Mouse (Mus musculus) right cerebral cortex, adult 18-20 months (tissue): ENCODE measurements at regions not wholly inside any gene's neighbourhood (a gene's known extent, or its start where the extent isn't known, plus 50 kb on each side); places are given as distances from the start of the nearest gene placed in this dataset.

Experiments used
- DNase-seq: peaks from one replicate; pipeline ENCODE4 v3.0.0; 2022; ENCODE audit warnings: mixed read lengths

DNA sequence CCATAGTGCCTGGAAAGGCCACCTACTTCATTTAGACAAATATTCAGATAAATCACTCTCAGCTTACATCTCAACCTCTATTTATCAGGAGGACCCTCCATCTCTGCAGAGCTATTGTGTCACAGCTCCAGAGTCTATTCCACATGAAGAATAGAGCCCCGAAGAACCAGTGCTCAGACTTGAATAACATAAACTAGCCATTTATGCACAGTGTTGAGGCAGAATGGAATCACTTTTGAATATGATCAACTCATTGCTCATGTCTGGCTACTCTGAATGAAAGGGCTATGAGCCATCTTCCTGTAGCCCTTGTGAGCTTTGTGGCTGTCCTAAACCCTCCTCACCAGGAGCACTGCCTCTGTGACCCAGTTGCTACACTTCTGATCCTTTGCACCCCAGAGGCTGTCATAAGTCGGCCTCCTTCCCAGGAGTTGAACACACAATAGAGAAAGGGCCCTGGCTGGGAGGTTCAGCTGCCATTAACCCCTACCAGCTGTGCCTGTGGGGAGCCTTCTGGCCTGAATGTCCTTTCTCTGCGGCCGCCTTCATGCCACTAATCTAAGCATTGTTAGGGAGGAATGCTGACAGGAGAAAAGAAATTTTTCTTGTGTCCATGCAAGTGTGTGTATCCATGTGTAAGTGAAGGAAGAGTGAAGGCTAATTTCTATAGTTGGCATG lies 195.5 kb upstream of the Sp8 start:
- DNase-seq = no peak

DNA sequence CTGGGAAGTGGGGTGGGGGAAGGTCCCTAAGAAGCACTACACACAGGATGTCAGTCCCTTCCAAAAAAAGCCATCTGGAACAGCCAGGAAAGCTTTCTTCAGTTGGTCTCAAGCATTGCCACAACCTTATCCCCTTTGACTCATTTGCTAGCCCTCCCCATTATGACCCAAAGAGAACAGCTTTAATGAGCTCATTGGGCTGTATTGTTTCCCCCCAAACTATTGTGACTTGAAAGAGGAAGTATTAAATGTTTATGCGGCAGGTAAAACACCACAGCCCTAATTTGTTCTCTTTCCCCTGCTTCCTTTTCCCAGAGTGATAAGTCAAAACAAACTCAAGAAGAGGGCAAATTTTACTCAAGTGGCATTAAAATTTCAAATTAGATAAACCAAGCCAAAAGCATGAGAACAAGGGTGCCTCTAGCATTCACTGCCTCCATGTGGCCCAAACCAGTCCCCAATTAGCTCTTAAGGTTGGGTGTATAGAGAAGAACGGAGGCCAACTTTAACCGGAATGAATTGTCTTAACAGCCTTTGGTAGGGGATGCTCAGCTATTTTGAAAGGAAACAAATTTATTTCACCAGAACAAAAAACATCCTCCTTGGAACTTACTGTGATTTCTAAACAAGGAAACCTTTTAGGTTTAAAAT lies 196.7 kb upstream of the Sp8 start:
- no peak for DNase-seq

DNA sequence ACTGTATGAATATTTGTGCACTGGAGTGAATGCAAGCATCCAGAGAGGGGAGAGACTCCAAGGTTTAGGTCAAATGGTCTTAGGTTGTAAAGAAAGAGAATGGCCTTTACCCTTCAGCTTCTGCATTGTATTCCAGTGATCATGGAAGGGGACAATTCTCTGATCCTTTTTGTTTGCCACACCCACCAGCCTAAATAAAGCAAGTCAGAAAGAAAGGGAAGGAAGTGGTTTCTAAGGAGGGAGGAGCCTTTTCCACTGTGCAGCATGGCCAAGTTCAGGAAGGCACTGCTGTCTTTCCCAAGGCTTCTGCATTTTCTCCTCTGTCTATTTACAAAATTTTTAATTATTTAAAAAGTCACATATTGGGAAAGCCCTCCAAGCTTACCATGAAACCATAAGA lies 197.5 kb upstream of the Sp8 start:
- no peak for DNase-seq

DNA sequence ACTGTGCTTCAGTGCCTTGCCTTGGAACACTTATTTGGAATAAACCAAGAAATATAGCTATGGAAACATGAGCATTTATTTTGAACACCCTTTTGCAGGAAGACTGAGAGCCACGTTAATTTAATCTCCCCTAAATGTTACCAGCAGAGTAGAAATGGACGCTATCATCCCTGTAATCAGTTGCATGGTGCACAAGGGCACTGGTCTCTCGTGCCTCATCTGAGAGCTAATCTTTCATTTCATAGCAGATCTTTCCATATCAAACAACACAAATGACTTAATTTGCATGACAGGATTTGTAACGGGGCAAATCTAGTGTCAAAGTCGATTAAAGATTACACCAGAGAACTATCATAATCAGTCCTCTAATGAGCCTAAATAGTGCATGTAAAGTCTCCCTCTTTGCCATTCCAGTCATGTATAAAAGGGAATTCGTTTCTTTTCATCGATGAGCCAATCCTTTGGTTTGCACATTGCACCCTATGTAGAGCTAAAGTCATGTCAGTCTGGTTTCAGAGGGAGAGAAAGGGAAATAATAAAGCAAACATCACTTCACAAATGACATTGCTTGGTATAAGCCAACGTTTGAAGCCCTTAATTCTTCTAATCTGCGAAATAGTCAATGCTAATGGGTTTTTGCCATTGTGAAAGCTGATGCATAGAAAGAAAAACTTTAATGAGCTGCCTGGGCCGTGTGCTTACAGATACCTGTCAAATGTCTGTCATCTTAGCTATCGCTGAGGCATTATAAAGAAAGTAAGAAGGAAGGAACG lies 198.7 kb upstream of the Sp8 start:
- no peak for DNase-seq

DNA sequence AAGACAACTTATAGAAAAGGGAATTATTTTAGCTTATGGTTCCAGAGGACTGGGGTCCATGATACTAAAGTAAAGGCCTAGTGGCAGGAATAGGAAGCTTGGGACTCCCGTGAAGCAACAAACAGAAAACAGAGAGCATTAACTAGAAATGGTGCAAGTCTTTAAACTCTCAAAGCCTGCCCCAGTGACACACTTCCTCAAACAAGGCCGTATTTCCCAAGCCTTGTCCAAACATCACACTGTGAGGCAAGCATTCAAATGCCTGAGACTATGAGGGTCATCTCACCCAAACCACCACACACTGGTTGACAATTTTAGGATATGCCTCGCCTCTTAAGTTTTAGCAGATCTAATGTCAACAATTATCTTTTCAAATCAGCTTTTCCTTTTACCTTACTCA lies 205.2 kb upstream of the Sp8 start:
- no peak for DNase-seq

DNA sequence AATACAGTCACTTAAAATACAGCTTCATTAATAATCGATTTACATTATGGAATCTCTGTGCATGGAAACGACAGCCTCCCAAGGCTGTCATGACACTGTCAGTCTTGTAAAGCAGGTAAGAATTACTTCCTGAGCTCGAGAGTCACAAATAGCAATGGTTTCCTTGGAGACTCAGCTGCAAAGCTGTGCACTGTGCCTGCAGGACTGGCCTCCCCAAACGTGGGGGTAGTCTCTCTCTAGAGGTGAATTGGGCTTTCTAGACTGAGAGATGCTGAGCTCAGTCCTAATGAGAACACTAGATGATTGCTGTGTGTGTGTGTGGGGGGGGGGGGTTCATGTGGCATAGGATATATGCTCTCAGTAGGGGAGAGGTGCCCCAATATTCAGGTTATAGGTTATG lies 208.9 kb upstream of the Sp8 start:
- DNase-seq = no peak

DNA sequence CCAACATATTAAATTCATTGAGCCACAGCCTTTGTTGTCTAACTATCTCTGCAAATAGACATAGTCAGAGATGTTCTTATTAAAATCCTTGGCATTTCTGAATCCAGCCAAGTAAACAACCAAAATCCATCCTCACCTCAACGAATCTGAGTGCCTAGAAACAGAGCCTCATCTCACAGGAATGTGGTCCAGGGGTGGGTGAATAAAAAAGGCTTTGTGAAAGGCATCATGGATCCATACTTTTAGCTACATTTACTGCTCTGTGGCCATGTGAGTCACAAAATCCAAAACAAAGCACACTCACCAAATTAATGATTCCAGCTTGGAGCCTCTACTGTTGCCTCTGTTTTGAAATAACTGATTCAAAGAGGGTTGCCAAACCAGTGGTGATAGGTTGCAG lies 210.7 kb upstream of the Sp8 start:
- DNase-seq = no peak

DNA sequence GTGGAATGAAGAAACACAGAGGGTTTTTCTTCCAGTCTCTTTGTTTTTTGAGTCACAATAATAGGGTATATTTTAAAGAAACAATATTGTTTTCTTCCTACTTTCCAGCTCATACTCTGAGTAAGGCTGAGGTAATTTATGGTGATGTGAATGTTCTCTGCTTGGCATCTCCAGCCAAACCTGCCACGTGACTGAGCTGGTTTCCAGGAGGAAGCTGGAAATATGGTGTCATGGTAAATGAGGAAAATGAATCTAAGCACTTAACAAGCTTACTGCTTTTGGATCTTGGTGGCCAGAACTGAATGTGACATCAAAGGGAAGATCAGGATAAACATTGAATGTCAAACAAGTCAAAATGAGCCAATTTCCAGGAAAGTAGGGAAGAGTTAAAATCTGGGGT lies 215.8 kb upstream of the Sp8 start:
- DNase-seq = no peak

DNA sequence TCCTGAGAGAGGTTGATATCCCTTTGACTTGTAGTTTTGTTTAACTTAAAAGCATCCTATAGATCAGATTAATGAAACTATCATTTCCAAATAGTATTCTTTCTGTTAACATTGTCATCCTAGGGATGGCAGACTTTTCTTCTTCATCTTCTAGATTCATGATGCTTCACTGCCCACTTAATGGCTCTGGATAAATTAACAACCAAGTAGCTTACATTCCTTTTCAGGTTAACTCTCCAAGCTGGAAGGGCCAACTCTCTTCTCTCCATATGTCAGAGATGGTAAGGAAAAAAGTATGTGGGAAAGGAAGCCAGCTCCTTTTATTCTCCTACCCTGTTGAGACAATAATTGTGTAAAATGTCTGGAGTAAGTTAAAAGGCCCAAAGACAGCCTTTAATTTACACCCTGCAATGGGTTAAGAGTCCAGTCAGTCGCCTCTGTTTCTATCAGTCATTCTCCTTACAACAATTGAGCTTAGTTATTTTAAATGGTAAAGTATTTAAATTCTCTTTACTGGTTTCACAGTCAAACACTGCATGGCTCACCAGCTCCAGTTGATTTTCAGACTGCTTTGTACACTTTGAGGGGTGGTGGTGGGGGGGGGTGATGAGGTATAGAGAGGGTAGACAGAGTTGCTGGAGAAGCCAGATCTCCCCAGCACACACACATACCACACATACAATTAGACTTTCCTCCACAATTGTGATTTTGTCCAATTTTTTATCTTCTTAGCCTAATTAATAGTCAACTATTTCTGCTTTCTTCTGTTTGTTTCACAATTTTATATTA lies 224.2 kb upstream of the Sp8 start:
- no peak for DNase-seq

DNA sequence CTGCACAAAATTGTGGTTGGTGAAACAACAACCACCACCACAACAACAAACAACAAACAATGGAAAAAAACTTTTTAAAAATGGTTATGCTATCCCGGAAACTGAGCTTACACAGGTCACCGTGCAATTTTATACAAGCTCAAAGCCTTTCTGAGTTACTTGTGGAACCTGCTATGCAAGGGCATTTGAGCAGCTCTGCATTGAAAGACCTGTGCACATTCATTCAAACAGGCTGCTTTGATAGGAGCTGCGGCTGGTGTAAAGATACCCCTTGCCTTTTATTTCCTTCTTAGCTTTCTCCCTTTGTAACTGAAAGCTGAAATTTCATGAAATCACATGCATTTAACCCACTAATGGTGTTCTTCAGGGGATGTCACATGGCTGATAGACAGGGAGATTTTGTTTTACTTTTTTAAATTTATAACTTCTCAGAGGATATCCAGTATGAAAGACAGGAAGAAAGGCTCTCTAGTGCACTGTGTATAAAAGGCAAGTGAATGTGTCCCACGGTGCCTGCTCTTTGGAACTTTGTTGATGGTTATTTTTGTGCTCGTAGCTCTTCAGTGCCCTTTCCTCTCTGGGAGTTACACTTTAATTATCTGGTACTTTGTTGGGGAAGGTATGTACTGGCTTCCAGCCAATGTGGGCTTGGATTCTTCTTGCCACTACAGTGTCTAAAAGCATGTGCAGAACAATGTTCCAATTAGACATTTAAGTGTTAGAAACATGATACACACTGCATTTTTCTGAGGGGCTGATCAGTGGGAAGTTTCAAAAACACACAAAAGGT lies 225.1 kb upstream of the Sp8 start:
- no peak for DNase-seq

DNA sequence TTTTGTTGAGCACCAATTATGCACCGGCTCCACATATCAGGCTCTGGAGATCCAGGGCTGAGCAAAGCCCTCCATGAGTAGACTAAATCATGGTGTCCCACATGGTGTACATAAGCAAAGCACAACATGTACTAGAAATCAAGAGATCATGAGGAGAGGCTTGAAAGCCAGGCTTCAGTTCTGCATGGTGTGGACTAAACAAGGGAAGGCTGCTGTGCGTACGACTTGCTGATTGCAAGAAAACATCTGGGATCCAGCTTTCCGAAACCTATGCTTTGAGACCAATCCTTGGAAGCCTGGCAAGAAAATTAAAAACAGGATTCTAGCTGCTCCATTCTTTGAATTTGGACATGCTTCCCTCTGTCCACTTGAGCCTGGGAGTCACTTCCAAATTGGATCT lies 249.1 kb upstream of the Sp8 start:
- no peak for DNase-seq

DNA sequence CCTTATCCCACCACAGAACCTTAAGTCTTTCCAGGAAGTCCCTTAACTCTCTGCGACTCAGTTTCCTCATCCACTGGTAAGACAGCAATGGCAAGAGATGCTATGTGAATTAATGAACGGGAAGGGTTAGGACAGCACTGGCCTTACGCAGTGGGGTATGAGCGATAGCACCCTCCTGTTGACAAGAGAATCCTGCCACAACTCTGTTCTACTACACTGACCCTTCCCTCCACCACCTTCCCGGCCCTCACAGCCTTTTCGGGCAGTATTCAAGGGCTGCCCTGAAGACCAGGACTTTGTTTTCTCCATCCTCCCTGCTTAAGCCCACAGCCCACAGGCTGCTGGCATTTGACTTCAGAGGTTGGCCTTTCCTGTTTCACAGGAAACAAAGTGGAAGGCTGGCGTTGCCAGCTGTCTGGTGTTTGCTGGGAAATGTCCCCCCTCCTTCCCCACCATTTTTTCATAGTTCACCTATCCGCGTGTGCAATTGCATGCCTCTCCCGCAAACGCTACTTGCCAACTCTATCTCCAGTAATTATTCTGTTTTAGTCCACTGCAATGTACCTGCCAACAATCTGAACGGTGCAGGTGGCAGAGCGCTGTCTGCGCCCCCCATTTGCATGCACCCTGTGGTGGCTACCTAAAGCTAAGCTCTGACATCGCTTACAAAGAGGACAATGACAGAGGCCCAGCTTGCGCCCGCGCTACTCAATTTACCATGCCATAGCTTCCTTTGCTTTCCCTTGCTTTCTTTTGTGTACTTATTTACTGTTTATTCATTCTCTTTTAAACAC lies 251.2 kb upstream of the Sp8 start:
- no peak for DNase-seq

DNA sequence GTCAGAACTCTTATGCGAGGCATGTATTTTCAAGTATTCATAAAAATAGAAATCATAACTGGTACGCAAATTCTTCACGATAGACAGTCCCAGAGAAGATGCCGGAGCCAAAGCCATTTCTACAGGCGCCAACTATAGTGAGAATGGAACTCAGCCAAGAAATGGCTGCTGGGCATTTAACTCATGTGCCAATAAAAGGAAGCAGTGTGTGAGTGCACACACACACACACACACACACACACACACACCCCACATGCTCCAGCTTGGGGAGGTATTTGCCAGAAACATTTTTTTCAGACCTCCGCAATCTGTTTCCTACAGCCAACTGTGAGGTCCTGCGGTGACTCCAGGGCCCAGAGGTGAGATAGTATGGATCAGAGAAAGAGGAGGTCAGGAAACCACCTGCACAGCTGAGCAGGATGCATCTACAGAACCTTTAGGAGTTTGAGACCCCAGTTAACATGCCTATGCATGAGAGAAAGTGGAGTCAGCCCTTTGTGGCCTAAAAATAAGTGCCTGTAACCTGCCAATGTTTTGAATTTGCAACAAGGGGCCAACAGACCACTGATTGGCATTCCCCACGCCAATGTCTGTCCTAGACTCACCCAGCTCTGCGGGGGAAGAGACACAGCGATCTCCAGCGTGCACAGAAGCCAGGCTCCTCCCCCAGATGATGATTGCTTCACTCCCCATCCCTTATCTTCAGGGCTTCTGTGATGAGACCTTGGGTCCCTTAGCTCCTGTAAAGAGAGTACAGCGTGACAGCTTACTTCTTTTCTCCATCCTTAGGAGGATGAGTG lies 262.1 kb upstream of the Sp8 start:
- DNase-seq = no peak

DNA sequence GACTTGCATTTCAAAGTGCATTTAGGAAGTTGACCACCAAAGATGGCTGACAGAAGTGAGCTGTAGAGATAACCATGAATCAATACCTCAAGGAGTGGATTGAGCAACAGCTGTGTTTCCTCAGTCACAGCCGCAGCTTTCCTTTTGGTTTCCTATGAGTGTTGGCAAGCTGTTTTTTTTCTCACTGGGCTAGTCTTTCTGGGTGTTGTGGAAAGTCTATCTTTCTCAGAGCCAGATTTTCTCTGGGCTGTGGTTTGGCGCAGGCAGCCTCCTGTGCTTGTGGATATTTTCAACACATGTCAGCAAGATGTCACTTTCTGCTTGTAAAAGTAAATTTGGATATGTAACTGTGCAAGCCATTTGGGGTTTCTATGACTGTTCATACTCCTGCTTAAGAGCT lies 268.6 kb upstream of the Sp4 start:
- peak; percentile 3 for DNase-seq

DNA sequence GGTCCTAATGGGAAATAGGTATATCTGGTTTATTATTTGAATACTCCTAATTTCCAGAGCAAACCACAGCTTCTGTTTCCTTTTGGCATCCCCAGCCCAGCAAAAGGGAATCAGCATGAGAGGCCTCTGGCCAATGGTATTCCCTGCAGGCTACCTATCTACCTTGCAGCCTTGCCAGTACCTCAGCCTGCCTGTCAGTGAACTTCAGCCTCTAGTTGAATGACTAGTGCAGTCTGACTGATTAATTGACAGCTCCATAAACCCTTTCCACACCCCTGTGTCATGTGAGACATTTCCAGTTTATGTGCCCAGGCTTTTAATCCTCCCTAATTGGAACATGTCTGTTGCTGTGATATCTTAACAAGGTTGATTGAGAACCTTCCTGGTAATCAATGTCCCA lies 265.4 kb upstream of the Sp4 start:
- no peak for DNase-seq

DNA sequence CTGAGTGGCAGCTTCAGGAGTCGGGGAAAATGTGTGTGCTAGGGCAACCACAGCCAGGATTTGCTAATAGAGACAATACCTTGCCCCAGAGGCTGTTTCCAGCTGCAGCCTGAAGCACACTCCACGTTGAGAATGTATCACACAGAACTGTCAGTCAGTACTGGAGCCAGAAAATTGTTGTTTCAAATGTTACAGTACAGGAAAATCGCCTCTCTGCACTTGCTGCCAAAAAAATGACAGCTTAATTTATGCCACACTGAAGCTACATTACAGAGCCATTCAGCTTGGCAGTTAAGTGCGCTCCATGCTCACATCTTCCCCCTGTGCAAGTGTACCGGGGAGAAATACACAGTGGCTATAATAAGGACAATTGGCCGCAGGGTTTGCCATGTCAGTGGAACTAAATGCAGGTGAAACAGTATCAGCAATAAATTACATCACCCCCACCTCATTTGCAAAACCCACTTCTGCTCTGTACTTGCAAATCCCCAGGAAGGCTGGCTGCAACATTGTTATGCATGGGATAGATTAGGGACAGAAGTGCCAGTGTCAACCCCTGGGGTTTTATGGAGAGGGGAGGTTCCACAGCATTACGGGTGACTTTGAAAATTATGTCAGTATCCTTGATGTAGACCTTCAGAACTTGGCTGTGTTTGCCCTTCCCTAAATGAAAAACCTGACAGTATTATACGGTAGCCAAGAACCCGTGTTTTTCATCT lies 263.3 kb upstream of the Sp4 start:
- no peak for DNase-seq

DNA sequence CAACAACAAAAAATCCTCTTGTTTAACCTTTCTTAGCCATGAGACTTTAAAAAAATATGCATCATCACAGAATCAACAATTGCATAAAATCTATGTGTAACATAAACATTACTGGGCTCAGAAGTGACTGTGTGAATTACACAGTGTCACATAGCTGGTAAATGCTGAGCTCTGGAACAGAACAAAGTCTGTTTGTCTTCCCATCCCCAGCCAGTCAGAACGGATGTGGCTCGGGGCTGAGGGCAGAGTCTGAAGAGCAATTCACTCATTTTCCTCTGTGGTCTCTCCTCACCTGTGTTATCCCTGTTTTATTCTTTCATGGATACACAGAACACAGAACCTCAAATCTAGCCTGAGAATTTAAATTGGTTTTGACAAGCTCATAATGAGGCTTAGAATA lies 261.0 kb upstream of the Sp4 start:
- DNase-seq = no peak

DNA sequence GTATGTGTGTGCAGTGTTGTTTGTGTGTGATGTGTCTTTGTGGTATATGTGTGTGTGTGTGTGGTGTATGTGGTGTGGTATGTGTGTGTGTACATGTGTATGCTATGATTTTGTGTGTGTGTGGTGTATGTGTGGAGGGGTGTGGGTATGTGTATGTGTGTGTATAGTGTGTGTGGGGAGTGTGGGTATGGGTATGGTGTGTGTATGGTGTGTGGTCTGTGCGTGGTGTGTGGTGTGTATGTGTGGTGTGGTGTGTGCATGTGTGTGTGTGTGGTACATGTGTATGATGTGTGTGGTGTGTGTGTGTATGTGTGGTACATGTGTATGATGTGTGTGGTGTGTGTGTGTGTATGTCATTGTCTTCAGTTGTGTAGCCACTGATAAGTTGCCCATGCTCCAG lies 247.8 kb upstream of the Sp4 start:
- no peak for DNase-seq

DNA sequence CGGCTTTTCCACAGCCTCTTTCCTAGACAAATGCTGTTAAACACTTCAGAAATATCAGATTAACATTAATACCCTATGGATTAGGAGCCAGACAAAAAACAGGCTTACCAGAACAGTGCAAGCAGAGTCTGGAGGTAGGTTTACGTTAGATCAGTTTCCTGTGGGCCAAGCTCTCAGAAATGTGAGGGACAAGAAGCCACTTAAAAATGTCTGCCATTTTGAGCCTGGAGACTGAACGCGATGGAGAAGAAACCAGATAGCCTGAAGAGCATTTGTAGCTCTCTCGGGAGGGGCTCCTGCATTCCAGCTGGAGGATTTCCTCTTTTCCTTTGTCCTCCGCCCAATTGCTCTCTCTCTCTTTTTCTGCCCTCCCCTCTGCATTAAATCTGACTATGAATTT lies 239.1 kb upstream of the Sp4 start:
- no peak for DNase-seq

DNA sequence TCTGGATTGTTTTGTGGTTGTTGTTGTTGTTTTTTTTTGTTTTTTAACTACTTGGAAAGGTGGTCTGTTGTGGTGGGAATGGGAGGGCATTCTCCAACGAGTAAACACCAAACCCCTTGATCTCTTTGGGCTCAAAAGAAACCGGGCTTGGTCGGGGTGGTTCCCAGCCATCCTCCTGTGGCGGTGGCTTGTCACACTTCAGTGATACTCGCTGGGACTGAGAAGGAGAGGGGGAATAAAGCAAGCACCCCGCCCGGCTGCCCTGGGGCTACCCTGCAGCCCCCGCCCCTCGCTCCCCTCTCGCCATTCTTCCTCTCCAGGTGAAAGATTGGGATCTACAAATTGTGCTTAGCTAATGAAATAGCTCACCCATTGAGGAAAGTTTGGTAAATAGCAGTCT lies 229.3 kb upstream of the Sp4 start:
- DNase-seq = no peak
